Mouse (Mus musculus) midbrain, embryonic 12.5 days (tissue): ENCODE results near the gene Rfx1. TPM values are rescaled to one million over a fixed set of nuclear protein-coding genes. Genes with fewer than 3 reads are reported as not detected.

Experiments used
- ATAC-seq: fragments of 200-750 bp; cut with Nextera tagmentation; 2 replicates; pipeline ENCODE4 v1.8.0; 2017; ENCODE audit warnings: low read depth, moderate TSS enrichment, moderate library complexity; ENCODE audit not compliant: low FRiP score
- H3K27ac ChIP-seq: fragments of 300-500 bp; sonication (generic); replicated peaks from 2 replicates; pipeline ENCODE4 v1.5.1; 2016; ENCODE audit warnings: mild to moderate bottlenecking
- H3K27me3 ChIP-seq: fragments of 300-500 bp; sonication (generic); 2 replicates; pipeline ENCODE4 v1.6.1; 2016; ENCODE audit warnings: mild to moderate bottlenecking
- H3K36me3 ChIP-seq: fragments of 300-500 bp; sonication (generic); 2 replicates; pipeline ENCODE4 v1.6.1; 2016
- H3K4me1 ChIP-seq: fragments of 300-500 bp; sonication (generic); 2 replicates; pipeline ENCODE4 v1.6.1; 2016
- H3K4me2 ChIP-seq: fragments of 300-500 bp; sonication (generic); replicated peaks from 2 replicates; pipeline ENCODE4 v1.6.1; 2016; ENCODE audit warnings: mild to moderate bottlenecking, moderate library complexity
- H3K4me3 ChIP-seq: fragments of 300-500 bp; sonication (generic); 2 replicates; pipeline ENCODE4 v1.5.1; 2016; ENCODE audit warnings: mild to moderate bottlenecking
- H3K9ac ChIP-seq: fragments of 300-500 bp; sonication (generic); replicated peaks from 2 replicates; pipeline ENCODE4 v1.6.1; 2016; ENCODE audit warnings: mild to moderate bottlenecking, moderate library complexity
- H3K9me3 ChIP-seq: fragments of 300-500 bp; sonication (generic); 2 replicates; pipeline ENCODE4 v1.6.1; 2016; ENCODE audit warnings: mild to moderate bottlenecking
- WGBS: fragments of 180-500 bp; shearing (Covaris S2); methylation state at CpG from one replicate; pipeline ENCODE4 v1.1.7; 2016; 5-methylcytosine and 5-hydroxymethylcytosine counted together
- microRNA counts: library from miRNA; unstranded; fragments of <30 nt; microRNA quantifications from one replicate; lab custom pipeline; 2017
- microRNA-seq: library from miRNA; unstranded; fragments of <30 nt; microRNA quantifications from one replicate; pipeline ENCODE4, GENCODE M21; 2017
- polyA plus RNA-seq: library from polyadenylated mRNA; unstranded; fragments of >200 nt; fragmentation: Nextera tagmentation; extraction: Ambion mirVana; gene quantifications from 2 replicates; pipeline ENCODE4 v1.2.1, GENCODE M21; 2016

Gene Rfx1
- polyA plus RNA-seq, 1 experiment from 2014 or later, result 10.0 TPM

DNA sequence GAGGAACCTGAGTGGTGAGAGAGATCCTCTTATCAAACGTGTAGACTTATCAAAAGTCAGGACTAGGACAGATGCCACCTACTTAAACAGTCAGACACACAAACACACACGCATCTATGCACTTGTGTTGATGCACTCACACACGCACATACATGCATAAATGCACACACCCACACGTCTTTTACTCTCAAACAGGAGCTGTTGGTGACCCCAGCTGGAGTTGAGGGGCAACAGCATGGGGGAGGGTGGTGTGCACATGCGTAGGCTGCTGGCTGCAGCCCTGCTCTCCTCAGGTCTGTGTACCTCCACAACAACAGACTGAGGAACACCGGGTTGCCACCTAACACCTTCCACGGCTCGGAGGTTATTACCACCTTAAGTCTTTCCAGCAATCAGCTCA lies 61.6 kb downstream of the Rfx1 start:
- ATAC-seq, result no peak
- 83% methylated on average over 8 of the region's 8 CpGs for WGBS

DNA sequence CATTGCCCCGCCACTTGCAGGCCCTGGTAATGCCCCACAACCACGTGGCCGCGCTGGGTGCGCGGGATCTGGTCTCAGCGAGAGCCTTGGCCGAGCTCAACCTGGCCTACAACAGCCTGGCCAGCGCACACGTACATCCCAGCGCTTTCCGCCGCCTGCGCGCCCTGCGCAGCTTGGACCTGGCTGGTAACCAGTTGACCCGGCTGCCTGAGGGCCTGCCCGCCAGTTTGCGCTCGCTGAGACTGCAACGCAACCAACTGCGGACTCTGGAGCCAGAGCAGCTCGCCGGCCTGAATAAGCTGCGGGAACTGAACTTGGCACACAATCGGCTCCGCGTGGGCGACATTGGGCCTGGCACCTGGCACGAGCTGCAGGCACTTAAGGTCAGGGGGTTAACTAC lies 64.2 kb downstream of the Rfx1 start:
- peaks cover 4% of the 10 kb centered on the region; the same call in 1 of the 2 replicates for H3K4me1 ChIP-seq
- 0 out of 2 replicates have a peak overlapping the region, but pooled peaks have one; percentile 1 for H3K27ac ChIP-seq
- WGBS, result 52% methylated on average over 30 of the region's 30 CpGs
- H3K9me3 ChIP-seq, result no peaks in the 10 kb centered on the region
- ATAC-seq, result no peak
- H3K4me2 ChIP-seq, result no peak overlapping the region
- no peak overlapping the region for H3K9ac ChIP-seq
- peaks cover 43% of the 10 kb centered on the region for H3K36me3 ChIP-seq
- no peak overlapping the region for H3K4me3 ChIP-seq
- peaks cover 15% of the 10 kb centered on the region; the same call in 1 of the 2 replicates for H3K27me3 ChIP-seq

More for the DNA sequence above, 61.6 kb downstream of the Rfx1 start:
- Histone ChIP-seq H3K27me3 (peaks cover 15% of the 10 kb centered on the region; the same call in 1 of the 2 replicates), H3K4me2 (no peak overlapping the region), H3K4me1 (peaks cover 4% of the 10 kb centered on the region; the same call in 1 of the 2 replicates), H3K9me3 (no peaks in the 10 kb centered on the region), H3K27ac (no peak overlapping the region), H3K9ac (no peak overlapping the region), H3K36me3 (peaks cover 17% of the 10 kb centered on the region), H3K4me3 (no peak overlapping the region)

DNA sequence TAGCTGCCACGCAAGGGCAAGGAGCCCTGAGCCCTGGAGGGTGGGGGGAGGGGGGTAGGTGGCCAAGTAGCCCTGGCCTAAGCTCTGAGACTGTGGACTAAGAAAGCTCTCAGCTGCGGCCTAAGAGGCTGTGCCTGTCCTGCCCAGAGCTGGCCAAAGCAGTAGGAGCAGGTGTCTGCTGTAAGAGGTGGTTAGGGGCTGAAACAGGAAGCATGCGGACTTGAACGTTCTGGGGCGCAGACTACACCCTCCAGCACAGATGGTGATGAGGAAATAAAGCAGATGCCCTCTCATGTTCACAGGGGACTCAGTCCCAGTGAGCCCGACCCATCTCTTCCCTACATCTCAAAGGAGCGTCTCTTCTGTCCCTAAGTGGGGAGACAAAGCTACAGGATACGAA lies 65.6 kb downstream of the Rfx1 start:
- H3K9ac ChIP-seq, result no peak overlapping the region
- no peak for ATAC-seq
- WGBS, result 89% methylated on average over 8 of the region's 8 CpGs
- peaks cover 57% of the 10 kb centered on the region for H3K36me3 ChIP-seq
- no peak overlapping the region for H3K27ac ChIP-seq
- no peaks in the 10 kb centered on the region for H3K9me3 ChIP-seq
- peaks cover 4% of the 10 kb centered on the region; the same call in 1 of the 2 replicates for H3K4me1 ChIP-seq
- H3K4me3 ChIP-seq, result no peak overlapping the region
- H3K27me3 ChIP-seq, result peaks cover 15% of the 10 kb centered on the region; the same call in 1 of the 2 replicates
- H3K4me2 ChIP-seq, result no peak overlapping the region

DNA sequence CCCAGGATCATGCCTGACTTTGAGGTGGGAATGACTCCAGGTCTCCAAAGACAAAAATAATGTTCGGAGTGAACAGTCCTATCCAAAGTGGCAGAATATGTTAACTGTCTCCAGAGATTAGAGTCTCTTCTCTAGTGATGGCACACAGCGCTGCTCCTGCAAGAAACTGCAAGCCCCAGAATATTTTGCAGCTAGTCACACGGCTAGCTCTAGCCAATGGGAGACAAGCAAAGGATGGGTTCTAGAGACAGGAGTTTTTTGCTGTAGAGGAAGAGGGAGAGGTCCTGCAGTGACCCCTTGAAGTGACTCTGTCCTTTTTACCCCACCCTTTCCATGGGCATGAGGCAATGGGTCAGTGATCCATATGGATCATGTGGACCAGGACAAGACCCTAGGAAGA lies 71.2 kb downstream of the Rfx1 start:
- Histone ChIP-seq H3K4me1 (no peaks in the 10 kb centered on the region), H3K4me2 (no peak overlapping the region), H3K9me3 (no peaks in the 10 kb centered on the region), H3K9ac (no peak overlapping the region), H3K4me3 (no peak overlapping the region), H3K27me3 (no peaks in the 10 kb centered on the region; the same call in 1 of the 2 replicates), H3K27ac (no peak overlapping the region), H3K36me3 (peaks cover 99% of the 10 kb centered on the region)
- 89% methylated on average over 3 of the region's 3 CpGs for WGBS
- ATAC-seq, result no peak

DNA sequence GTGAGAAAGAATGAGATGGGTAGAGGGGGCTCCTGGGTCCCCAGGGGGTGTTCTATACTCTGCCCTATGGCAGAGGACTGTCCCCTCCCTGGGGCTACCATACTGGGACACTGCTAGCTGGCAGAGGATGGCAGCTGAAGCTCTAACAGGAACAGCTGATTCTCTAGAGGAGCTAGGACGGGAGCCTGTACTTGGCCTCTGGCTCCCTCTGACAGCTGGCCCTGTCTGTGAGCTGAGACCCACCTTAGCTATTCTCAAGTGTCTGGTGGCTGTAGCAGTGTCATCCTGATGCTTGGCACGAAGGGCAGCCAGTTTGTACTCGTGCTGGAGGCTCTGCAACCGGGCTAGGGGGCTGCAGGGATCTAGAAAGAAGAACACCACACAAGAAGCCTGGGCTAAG lies 74.2 kb downstream of the Rfx1 start:
- Histone ChIP-seq H3K9me3 (no peaks in the 10 kb centered on the region), H3K27me3 (no peaks in the 10 kb centered on the region), H3K4me2 (no peak overlapping the region), H3K36me3 (peaks cover 84% of the 10 kb centered on the region), H3K4me3 (no peak overlapping the region), H3K27ac (no peak overlapping the region), H3K9ac (no peak overlapping the region), H3K4me1 (no peaks in the 10 kb centered on the region; the same call in 1 of the 2 replicates)
- no peak for ATAC-seq
- 91% methylated on average over 4 of the region's 4 CpGs for WGBS

DNA sequence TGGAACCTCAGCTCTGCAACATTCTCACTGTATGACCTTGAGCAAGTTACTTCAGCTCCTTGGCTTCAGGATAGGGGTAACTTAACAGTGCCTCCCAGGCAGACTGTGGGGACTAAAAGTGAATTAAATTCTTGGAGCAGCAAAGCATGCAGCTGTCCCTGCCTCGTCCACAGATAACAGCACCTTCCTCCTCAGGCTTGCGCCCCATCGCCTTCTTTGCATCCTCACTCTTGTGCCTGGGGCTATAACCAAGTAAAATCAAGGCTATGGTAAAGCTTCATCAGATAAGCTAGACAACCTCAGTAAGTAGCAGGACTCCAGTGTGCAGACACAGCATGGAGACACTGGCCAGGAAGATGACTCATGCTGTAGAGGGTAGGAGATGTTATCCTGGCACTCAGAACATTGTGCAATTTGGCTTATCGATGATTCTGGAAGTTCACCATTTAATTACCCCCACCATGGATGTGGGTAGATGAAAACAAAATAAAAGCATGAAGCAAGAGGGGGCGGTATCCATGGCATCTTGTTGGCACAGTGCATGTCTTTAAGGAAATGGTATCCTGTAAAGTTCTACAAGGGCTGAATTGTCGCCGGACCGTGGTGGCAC lies 78.1 kb downstream of the Rfx1 start:
- 95% methylated on average over 8 of the region's 8 CpGs for WGBS
- Histone ChIP-seq H3K27ac (no peak overlapping the region), H3K9ac (no peak overlapping the region), H3K27me3 (no peaks in the 10 kb centered on the region), H3K4me1 (peaks cover 15% of the 10 kb centered on the region), H3K9me3 (no peaks in the 10 kb centered on the region), H3K4me2 (no peak overlapping the region), H3K36me3 (peaks cover 45% of the 10 kb centered on the region), H3K4me3 (no peak overlapping the region)
- no peak for ATAC-seq

MicroRNAs encoded within 50 kb of the gene (microRNA counts, 519-probe panel; counts per million panel counts)
- not detected for microRNA mmu-miR-709 (lab: Ali Mortazavi, UCI)

Small RNA genes within 50 kb of the gene (microRNA-seq; reads per million reads assigned to microRNA genes)
- not detected for gene Mir709

Other genes starting within 250 kb of the Rfx1 start
- gene Adgrl1, start 166.7 kb upstream of the Rfx1 start, polyA plus RNA-seq, result 30.2 and 30.4 TPM in 2 replicates
- gene Gm10644, start 111.6 kb upstream of the Rfx1 start, polyA plus RNA-seq, result 0.76 and 0.88 TPM in 2 replicates
- gene Asf1b, start 111.3 kb upstream of the Rfx1 start, polyA plus RNA-seq, result 58.8 and 62.8 TPM in 2 replicates
- 193 and 207 TPM in 2 replicates for gene Prkaca, start 93.8 kb upstream of the Rfx1 start, polyA plus RNA-seq
- gene Samd1, start 69.2 kb upstream of the Rfx1 start, polyA plus RNA-seq, result 7.7 and 9.7 TPM in 2 replicates
- gene 1700067K01Rik, start 65.3 kb upstream of the Rfx1 start, polyA plus RNA-seq, result 0.89 and 1.1 TPM in 2 replicates
- not detected in 2 replicates for gene 2210011C24Rik, start 54.7 kb upstream of the Rfx1 start, polyA plus RNA-seq
- gene Palm3, start 45.4 kb upstream of the Rfx1 start, polyA plus RNA-seq, result 3.5 and 3.9 TPM in 2 replicates
- 0.46 and 0.52 TPM in 2 replicates for gene Il27ra, start 24.2 kb upstream of the Rfx1 start, polyA plus RNA-seq
- gene Rln3, start 21.8 kb upstream of the Rfx1 start, polyA plus RNA-seq, result not detected in 2 replicates
- 1.5 and 1.6 TPM in 2 replicates for gene Gm10643, start 1.7 kb upstream of the Rfx1 start, polyA plus RNA-seq
- gene Dcaf15, start 37.9 kb downstream of the Rfx1 start, polyA plus RNA-seq, result 20.5 and 22.1 TPM in 2 replicates
- gene Podnl1, start 59.2 kb downstream of the Rfx1 start, polyA plus RNA-seq, result 0.46 and 0.51 TPM in 2 replicates
- gene Cc2d1a, start 81.1 kb downstream of the Rfx1 start, polyA plus RNA-seq, result 19.0 and 19.5 TPM in 2 replicates
- gene 4930432K21Rik, start 81.2 kb downstream of the Rfx1 start, polyA plus RNA-seq, result 2.4 TPM in 2 replicates
- 4.5 and 8.3 TPM in 2 replicates for gene Nanos3, start 118.4 kb downstream of the Rfx1 start, polyA plus RNA-seq
- gene Zswim4, start 170.2 kb downstream of the Rfx1 start, polyA plus RNA-seq, result 55.3 and 55.7 TPM in 2 replicates
- gene D8Ertd738e, start 182.9 kb downstream of the Rfx1 start, polyA plus RNA-seq, result 268 TPM in 2 replicates
- gene Mri1, start 190.5 kb downstream of the Rfx1 start, polyA plus RNA-seq, result 61.0 and 63.6 TPM in 2 replicates
- gene Ccdc130, start 203.5 kb downstream of the Rfx1 start, polyA plus RNA-seq, result 24.3 and 25.1 TPM in 2 replicates